Mouse (Mus musculus): ENCODE results near the gene Insm2.
A peak's percentile ranks its signal among the peaks of the same experiment; 100 is the strongest.

The Insm2 gene

DNA sequence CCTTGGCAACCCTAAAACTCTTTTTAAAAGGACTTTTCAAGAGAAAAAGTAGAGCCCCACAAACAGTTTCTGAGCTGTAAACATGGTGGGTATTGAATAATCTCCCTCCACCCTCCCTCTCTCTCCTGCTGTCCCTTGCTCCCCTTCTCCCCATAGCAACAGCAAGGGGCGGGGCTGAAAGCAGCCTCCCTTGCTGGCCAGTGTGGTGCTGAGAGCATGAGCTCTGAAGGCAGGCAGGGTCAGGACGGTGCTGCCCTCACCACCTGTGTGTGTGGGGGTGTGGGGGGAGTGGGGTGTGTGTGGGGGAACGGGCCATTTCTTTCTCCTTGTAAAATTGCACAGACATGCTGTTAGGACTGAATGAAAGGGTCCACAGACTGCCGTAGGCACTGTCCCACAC is 8.7 kb downstream of the Insm2 start:
- DNase-seq, result peak; percentile 82

- no peak for DNase-seq
Measured at GRCm38 (mm10) chr12:55610812-55611211, 11.6 kb downstream of the Insm2 start.

DNA sequence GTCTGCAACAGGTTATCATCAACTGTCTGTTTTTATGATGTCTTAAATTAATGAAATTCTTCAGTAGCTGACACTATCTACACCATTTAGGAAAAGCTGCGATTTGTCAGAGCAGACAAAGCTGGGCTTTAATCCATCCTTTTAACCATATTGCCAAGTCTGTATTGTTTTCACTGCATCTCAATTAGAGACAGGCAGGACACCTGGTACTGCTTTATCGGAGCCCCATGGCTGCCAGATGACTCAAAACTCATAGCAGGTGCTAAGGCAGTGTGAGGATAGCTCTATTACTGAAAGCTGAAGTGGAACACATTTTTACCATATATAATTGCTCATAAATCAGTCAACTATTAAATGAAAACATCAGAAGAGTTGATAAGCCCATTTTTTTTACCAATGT is 21.1 kb downstream of the Insm2 start:
- no peak for DNase-seq

GRCm38 (mm10) chr12:55622615-55623245 is 23.5 kb downstream of the Insm2 start:
- DNase-seq, result no peak

DNA sequence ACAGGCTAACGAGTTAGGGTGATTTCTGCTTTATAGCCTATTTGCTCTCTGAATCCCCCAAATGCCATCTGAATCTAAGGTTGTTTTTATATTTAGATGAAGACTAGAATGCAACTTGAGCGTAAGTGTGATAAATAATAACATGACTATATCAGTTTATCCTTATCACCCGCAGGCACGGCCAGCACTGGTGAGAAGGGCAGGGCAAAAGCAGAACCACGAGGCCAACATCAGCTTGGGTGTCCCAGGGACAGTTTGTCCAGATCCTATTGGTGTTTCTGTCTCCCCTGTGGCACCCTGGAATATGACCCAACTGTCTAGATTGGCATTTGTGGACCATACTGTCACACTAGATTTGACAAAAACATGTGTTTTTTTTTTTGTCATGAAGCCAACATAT is 24.0 kb downstream of the Insm2 start:
- DNase-seq, result no peak

DNA sequence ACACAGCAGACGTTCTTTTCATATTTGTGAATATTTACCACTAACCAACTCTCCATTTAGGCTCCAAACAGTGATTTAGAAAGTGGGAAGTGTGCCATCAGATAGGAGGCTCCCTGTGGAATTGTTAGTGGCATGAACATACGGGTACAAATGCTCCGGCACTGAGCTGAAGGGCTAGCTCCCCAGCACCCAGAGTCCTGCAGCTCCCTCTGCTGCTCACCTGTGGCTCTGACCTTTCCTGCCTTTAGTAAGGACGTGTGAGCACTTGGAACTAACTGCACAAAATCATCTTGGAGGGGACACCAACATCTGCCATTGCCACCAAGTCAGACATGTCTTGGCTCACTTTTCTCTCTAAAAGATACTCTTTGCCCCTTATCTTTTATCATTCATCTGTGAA is 27.5 kb downstream of the Insm2 start:
- DNase-seq, result no peak

DNA sequence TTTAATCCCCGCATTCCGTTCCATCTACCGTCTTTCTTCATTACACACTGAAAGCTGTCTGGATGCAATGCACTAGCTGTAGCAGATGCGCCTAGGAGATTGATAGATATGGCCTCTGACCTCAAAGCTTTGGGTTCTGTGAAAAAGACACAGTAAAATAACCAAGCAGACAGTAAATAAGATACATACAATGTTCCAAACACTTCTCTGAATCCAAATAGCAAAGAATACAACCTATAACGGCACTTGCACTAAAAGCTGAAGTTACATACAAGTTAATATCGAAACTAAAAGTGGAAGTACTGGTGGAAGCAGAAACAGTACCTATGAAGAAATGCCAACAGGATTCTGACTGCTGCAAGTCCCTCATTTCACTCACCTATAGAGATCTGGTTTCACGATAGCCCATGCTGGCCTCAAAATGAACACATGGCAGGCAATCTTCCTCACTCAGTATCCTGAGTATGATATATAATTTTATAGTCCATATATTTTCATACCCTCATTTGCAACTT is 48.8 kb downstream of the Insm2 start:
- DNase-seq, result no peak
